Mouse (Mus musculus): ENCODE results near the gene H3f3a. TPM values are rescaled to one million over a fixed set of nuclear protein-coding genes. Genes with fewer than 3 reads are reported as not detected.
"Not testable (repeated sequence)": the region's sequence is repeated elsewhere in the genome, so short reads cannot be mapped to it uniquely, and the experiment has no call there.

The H3f3a gene
- polyA plus RNA-seq, 1 experiment = 339 TPM

GRCm38 (mm10) chr1:180839201-180839910 is 25.6 kb upstream of the H3f3a start:
- Histone ChIP-seq H3K4me3 (replicated peaks; ENCODE audit: extremely low read depth, low read depth, low read length) (no peak overlapping the region), H3K4me1 (ENCODE audit: control insufficient read depth, insufficient read depth, low read length) (no peaks in the 10 kb centered on the region)
- 83% methylated on average over 8 of the region's 8 CpGs for WGBS
- DNase-seq = no peak
- TF ChIP-seq POLR2A (IDR thresholded peaks at IDR 0.05; ENCODE audit: borderline replicate concordance, extremely low read depth, low read depth, low read length) = no peak
- TF ChIP-seq CTCF (IDR thresholded peaks at IDR 0.05; ENCODE audit: insufficient read depth, low read length) = no peak

DNA sequence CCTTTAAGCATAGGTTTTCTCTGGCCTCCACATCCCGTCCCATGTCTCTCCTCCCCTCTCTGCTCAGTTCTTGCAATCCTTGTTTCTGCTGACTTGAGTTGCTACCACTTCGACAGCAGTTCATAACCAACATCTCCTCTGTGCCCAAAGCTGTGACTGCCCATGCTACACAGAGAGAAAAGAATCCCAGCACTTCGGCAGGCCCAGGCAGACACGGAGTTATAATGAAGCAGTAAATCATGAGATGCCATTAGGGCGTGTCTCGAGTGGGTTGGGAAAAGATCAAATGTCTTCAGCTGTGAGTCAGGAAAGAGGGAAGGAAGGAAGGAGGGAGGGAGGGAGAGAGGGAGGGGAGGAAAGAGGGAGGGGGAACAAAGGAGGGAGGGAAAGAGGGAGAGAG is 24.3 kb upstream of the H3f3a start:
- no peak overlapping the region for H3K4me3 ChIP-seq (replicated peaks; ENCODE audit: extremely low read depth, low read depth, low read length)
- WGBS = 49% methylated on average over 6 of the region's 6 CpGs
- DNase-seq = no peak
- TF ChIP-seq CTCF (IDR thresholded peaks at IDR 0.05; ENCODE audit: insufficient read depth, low read length) (no peak), POLR2A (IDR thresholded peaks at IDR 0.05; ENCODE audit: borderline replicate concordance, extremely low read depth, low read depth, low read length) (no peak)
- no peaks in the 10 kb centered on the region for H3K4me1 ChIP-seq (ENCODE audit: control insufficient read depth, insufficient read depth, low read length)

DNA sequence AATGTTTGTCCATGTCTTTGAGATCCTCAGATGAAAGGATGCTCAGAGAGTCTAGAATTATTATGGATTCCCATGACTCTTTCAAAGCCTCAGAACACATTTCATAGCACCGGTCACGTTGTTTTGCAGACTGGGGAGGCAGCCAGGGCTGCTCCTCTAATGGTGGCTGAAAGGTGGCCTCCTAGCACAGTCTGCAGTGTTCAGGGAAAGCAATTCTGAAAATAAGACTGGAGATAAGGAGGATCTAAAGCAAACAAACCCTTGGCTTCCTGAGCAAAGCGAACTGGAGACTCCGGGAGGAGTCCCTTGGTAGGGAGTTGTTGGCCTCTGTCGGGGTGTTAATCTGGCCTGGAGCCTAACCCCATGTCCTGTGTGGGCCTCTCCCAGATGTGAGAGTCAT is 23.4 kb upstream of the H3f3a start:
- no peak overlapping the region for H3K4me3 ChIP-seq (replicated peaks; ENCODE audit: extremely low read depth, low read depth, low read length)
- H3K4me1 ChIP-seq (ENCODE audit: control insufficient read depth, insufficient read depth, low read length) = no peaks in the 10 kb centered on the region
- TF ChIP-seq POLR2A (IDR thresholded peaks at IDR 0.05; ENCODE audit: borderline replicate concordance, extremely low read depth, low read depth, low read length) (no peak), CTCF (IDR thresholded peaks at IDR 0.05; ENCODE audit: insufficient read depth, low read length) (no peak)
- 59% methylated on average over 5 of the region's 5 CpGs for WGBS
- no peak for DNase-seq

DNA sequence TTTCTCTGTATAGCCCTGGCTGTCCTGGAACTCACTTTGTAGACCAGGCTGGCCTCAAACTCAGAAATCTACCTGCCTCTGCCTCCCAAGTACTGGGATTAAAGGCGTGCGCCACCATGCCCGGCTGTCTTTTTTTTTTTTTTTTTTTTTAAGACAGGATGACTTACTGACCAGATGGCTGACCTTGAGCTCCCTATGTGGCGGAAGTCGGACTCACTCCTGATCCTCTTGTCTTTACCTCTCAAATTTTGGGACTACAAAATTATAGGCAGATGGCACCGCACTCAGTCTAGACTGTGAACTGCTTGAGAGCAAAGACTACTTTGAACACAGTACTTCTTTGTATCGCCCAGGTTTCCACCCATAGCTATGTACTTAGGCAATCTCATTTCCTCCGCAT is 22.7 kb upstream of the H3f3a start:
- not testable (repeated sequence) for DNase-seq; H3K4me3 ChIP-seq (replicated peaks; ENCODE audit: extremely low read depth, low read depth, low read length); H3K4me1 ChIP-seq (ENCODE audit: control insufficient read depth, insufficient read depth, low read length)
- 86% methylated on average over 8 of the region's 8 CpGs for WGBS

DNA sequence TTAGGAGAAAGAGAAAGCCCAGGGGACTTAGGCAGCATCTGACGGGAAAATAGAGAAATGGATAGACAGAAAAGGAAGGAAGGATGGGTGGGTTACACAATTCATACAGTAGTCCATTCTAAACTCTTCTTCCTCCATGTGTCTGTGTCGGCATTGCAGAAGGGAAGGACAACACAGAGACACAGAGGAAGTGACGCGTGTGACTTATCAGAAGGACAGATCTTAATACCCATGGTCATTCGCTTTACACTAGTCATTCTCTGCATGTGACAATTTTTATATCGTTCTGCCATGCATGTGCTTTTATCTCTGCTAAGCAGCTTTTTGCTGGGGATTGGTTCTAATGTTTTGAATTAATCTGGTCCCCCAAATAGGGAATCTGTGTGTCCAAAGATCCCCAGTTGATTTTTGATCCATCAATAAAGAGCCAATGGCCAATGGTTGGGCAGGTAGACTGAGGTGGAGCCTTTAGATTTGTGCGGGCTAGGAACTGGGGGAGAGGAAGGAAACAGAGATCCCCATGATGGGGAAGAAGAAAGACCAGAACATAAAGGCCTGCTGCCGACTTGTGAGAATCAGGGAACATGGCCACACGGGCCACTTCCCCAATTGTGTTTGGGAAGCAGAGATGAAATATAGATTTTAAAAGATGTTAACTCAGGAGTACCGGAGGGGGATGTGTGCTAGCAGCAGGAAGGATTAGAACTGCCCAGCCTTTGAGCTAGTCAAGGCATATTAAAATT is 21.7 kb upstream of the H3f3a start:
- Histone ChIP-seq H3K4me3 (replicated peaks; ENCODE audit: extremely low read depth, low read depth, low read length) (no peak overlapping the region), H3K4me1 (ENCODE audit: control insufficient read depth, insufficient read depth, low read length) (no peaks in the 10 kb centered on the region)
- no peak for TF ChIP-seq CTCF (IDR thresholded peaks at IDR 0.05; ENCODE audit: insufficient read depth, low read length)
- TF ChIP-seq POLR2A (IDR thresholded peaks at IDR 0.05; ENCODE audit: borderline replicate concordance, extremely low read depth, low read depth, low read length) = no peak
- no peak for DNase-seq
- 72% methylated on average over 10 of the region's 10 CpGs for WGBS

DNA sequence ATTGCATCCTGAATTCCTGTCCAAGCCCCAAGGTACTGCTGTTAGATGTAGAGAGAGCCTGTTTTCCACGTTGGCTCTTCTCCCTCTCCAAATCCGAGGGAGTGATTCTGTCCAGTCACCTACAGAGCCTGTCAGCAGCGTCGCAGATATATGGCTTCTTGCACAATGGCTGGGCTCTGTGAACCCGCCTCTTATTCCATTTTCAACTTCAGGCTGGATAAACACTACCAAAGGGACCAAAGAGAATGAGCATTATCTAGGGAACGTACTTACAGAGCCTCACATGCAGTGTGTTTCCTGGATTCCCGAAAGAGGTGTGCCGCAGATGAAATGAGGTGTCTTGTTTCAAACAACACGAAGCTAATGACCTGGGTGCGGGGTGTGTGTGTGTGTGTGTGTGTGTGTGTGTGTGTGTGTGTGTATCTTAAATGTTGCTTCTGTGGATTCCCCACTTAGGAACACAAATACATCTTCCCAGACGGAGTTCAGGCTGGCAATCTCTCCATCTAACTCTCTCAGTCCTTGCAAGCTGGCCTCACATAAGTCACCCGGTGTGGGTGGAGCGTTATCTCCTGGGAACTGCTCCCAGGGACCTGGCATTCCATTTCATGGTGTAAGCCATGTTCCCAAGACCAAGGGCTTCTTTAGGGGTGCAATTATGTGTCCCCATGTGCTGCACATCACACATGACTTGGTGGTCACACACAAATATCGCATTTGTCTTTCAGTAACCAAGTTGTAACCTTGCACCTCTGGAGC is 17.0 kb upstream of the H3f3a start:
- 41% methylated on average over 14 of the region's 14 CpGs for WGBS
- no peaks in the 10 kb centered on the region for H3K4me1 ChIP-seq (ENCODE audit: control insufficient read depth, insufficient read depth, low read length)
- H3K4me3 ChIP-seq (replicated peaks; ENCODE audit: extremely low read depth, low read depth, low read length) = no peak overlapping the region
- no peak for DNase-seq
- TF ChIP-seq POLR2A (IDR thresholded peaks at IDR 0.05; ENCODE audit: borderline replicate concordance, extremely low read depth, low read depth, low read length) (no peak), CTCF (IDR thresholded peaks at IDR 0.05; ENCODE audit: insufficient read depth, low read length) (no peak)

- Histone ChIP-seq H3K4me3 (replicated peaks; ENCODE audit: extremely low read depth, low read depth, low read length) (no peak overlapping the region), H3K4me1 (ENCODE audit: control insufficient read depth, insufficient read depth, low read length) (no peaks in the 10 kb centered on the region)
- TF ChIP-seq POLR2A (IDR thresholded peaks at IDR 0.05; ENCODE audit: borderline replicate concordance, extremely low read depth, low read depth, low read length) (no peak), CTCF (IDR thresholded peaks at IDR 0.05; ENCODE audit: insufficient read depth, low read length) (no peak)
- WGBS = 78% methylated on average over 11 of the region's 11 CpGs
- DNase-seq = no peak
These were observed 16.4 kb upstream of the H3f3a start for GRCm38 (mm10) chr1:180830175-180830574.

DNA sequence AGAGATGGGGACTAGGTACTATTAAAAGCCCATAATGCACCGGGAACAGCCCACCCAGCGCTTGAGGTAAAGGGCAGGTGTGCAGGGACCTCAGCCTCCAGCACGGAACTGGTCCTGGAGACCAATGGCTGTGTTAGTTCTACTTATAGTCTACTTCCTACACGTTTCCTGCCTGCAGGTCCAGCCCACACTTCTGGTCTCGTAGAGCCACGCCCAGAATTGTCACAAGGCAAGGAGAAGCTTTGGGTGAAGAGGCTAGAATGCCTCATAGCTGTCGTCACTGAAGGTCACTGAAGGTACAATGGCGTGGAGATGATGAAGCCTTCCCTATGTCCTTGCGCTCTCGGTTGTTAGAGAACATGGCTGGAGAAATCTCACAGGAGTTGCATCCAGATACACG is 16.0 kb upstream of the H3f3a start:
- Histone ChIP-seq H3K4me1 (ENCODE audit: control insufficient read depth, insufficient read depth, low read length) (no peaks in the 10 kb centered on the region), H3K4me3 (replicated peaks; ENCODE audit: extremely low read depth, low read depth, low read length) (no peak overlapping the region)
- no peak for TF ChIP-seq CTCF (IDR thresholded peaks at IDR 0.05; ENCODE audit: insufficient read depth, low read length)
- peak; percentile 30; the same call in 1 of the 2 replicates for TF ChIP-seq POLR2A (IDR thresholded peaks at IDR 0.05; ENCODE audit: borderline replicate concordance, extremely low read depth, low read depth, low read length)
- no peak for DNase-seq
- 54% methylated on average over 11 of the region's 11 CpGs for WGBS

GRCm38 (mm10) chr1:180826634-180827033 is 12.9 kb upstream of the H3f3a start:
- TF ChIP-seq POLR2A (IDR thresholded peaks at IDR 0.05; ENCODE audit: borderline replicate concordance, extremely low read depth, low read depth, low read length) (no peak), CTCF (IDR thresholded peaks at IDR 0.05; ENCODE audit: insufficient read depth, low read length) (no peak)
- no peaks in the 10 kb centered on the region for H3K4me1 ChIP-seq (ENCODE audit: control insufficient read depth, insufficient read depth, low read length)
- 91% methylated on average over 4 of the region's 4 CpGs for WGBS
- no peak for DNase-seq
- H3K4me3 ChIP-seq (replicated peaks; ENCODE audit: extremely low read depth, low read depth, low read length) = no peak overlapping the region
